Mouse (Mus musculus): ENCODE results near the gene Gm21188.
"Not testable (repeated sequence)": the region's sequence is repeated elsewhere in the genome, so short reads cannot be mapped to it uniquely, and the experiment has no call there.

Gene Gm21188

GRCm38 (mm10) chr13:120052085-120052484 is at the start of gene Gm21188:
Gene Gm21188, minus strand, starts transcription at chr13:120052194.
- DNase-seq (ENCODE audit: low spot score in 2 of 2): not testable (repeated sequence)

- DNase-seq (ENCODE audit: low spot score in 2 of 2): not testable (repeated sequence)
Measured at GRCm38 (mm10) chr13:120099327-120099726, 47.3 kb upstream of the Gm21188 start.

GRCm38 (mm10) chr13:120096938-120097256 is 44.9 kb upstream of the Gm21188 start:
- not testable (repeated sequence) for DNase-seq (ENCODE audit: low spot score in 2 of 2)

- DNase-seq (ENCODE audit: low spot score in 2 of 2): not testable (repeated sequence)
Measured at GRCm38 (mm10) chr13:120096241-120096937, 44.4 kb upstream of the Gm21188 start.

GRCm38 (mm10) chr13:120092950-120093349 is 41.0 kb upstream of the Gm21188 start:
- not testable (repeated sequence) for DNase-seq (ENCODE audit: low spot score in 2 of 2)

- not testable (repeated sequence) for DNase-seq (ENCODE audit: low spot score in 2 of 2)
Measured at GRCm38 (mm10) chr13:120079644-120080043, 27.6 kb upstream of the Gm21188 start.

GRCm38 (mm10) chr13:120070878-120071277 is 18.9 kb upstream of the Gm21188 start:
- not testable (repeated sequence) for DNase-seq (ENCODE audit: low spot score in 2 of 2)

GRCm38 (mm10) chr13:120070012-120070598 is 18.1 kb upstream of the Gm21188 start:
- DNase-seq (ENCODE audit: low spot score in 2 of 2): not testable (repeated sequence)

GRCm38 (mm10) chr13:120063439-120064089 is 11.6 kb upstream of the Gm21188 start:
- not testable (repeated sequence) for DNase-seq (ENCODE audit: low spot score in 2 of 2)

- DNase-seq (ENCODE audit: low spot score in 2 of 2): not testable (repeated sequence)
Measured at GRCm38 (mm10) chr13:120062903-120063302, 10.9 kb upstream of the Gm21188 start.

GRCm38 (mm10) chr13:120048608-120049007 is 3.4 kb downstream of the Gm21188 start:
- DNase-seq (ENCODE audit: low spot score in 2 of 2): not testable (repeated sequence)

GRCm38 (mm10) chr13:120048186-120048585 is 3.8 kb downstream of the Gm21188 start:
- DNase-seq (ENCODE audit: low spot score in 2 of 2): not testable (repeated sequence)

GRCm38 (mm10) chr13:120046422-120047209 is 5.4 kb downstream of the Gm21188 start:
- DNase-seq (ENCODE audit: low spot score in 2 of 2): not testable (repeated sequence)

GRCm38 (mm10) chr13:120041145-120041544 is 10.8 kb downstream of the Gm21188 start:
- DNase-seq (ENCODE audit: low spot score in 2 of 2): peak in 1 of 2 experiments; percentile 36

- not testable (repeated sequence) for DNase-seq (ENCODE audit: low spot score in 2 of 2)
Measured at GRCm38 (mm10) chr13:120037881-120038280, 14.1 kb downstream of the Gm21188 start.

- DNase-seq (ENCODE audit: low spot score in 2 of 2): not testable (repeated sequence)
Measured at GRCm38 (mm10) chr13:120036577-120037115, 15.3 kb downstream of the Gm21188 start.

GRCm38 (mm10) chr13:120035151-120035550 is 16.8 kb downstream of the Gm21188 start:
- DNase-seq (ENCODE audit: low spot score in 2 of 2): not testable (repeated sequence)

- DNase-seq (ENCODE audit: low spot score in 2 of 2): not testable (repeated sequence)
Measured at GRCm38 (mm10) chr13:120034637-120035036, 17.4 kb downstream of the Gm21188 start.

- DNase-seq (ENCODE audit: low spot score in 2 of 2): peak in 1 of 2 experiments; percentile 10
Measured at GRCm38 (mm10) chr13:120033516-120034190, 18.3 kb downstream of the Gm21188 start.

GRCm38 (mm10) chr13:120031676-120032075 is 20.3 kb downstream of the Gm21188 start:
- not testable (repeated sequence) for DNase-seq (ENCODE audit: low spot score in 2 of 2)

- not testable (repeated sequence) for DNase-seq (ENCODE audit: low spot score in 2 of 2)
Measured at GRCm38 (mm10) chr13:120027368-120027767, 24.6 kb downstream of the Gm21188 start.

Data from thymus, postnatal 10 days (tissue).